Mouse (Mus musculus): ENCODE results near the gene Usp9x.

Usp9x gene

DNA sequence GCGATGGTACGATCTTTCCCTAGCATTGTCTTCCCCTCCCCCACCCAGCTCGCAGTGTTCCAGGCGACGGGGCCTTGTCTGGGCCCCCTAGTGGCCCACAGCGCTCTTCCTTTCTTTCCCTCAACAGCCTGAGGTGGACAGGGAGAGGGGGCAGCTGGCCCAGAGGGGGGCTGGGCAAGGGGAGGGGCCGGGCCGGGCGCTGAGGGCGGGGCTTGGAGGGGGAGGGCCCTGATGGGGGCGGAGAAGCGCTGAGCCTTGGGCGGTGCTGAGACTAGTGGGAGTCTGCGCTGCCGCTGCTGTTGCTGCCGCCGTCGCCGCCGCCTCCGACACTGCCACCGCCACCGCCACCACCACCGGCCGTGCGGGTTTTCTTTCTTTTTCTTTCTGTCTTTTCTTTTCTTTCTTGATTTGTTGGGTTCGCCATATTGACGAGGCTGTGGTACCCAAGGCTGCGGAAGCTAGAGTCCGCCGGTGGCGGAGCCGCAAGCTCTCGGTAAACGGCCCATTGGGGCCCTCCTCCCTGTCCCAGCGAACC, at the start of gene Usp9x:
Gene Usp9x (plus strand): TSS at position 258 of the 535 bp plus-strand sequence.
- DNase-seq: peak; percentile 84

DNA sequence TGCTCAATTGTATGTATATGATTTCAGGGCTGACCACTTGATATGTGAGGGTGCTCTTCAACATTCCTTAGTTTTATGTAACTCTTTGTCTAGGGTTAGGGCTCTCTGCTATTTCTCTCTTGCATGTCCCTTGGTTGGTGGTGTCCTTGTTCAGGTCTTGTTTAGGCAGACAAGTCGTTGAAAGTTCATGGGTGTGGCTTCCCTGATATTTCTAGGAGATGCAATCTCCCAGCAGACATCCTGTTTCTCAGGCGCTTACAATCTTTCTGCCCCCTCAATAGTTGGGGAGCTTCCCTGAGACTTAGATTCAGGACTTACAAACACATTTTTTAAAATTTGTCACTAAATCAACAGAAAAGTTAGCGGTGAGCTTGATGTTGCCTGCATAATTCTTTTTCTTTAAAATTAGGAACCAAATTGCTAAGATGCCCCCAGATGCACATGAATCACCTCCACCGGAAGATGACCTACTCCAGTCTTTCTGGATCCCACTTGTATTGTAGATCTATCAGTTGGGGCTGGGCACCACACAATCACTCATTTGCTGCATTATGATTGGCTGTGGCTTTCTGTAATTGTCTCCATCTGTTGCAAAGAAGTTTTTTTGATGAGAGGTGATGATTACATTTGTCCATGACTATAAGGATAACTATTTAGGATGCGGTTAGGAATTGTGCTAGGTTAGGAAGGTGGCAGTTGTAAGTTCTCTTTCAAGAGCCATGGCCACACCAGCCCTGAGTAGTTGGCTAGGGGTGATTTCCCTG, 48.6 kb upstream of the Usp9x start:
- DNase-seq: no peak

DNA sequence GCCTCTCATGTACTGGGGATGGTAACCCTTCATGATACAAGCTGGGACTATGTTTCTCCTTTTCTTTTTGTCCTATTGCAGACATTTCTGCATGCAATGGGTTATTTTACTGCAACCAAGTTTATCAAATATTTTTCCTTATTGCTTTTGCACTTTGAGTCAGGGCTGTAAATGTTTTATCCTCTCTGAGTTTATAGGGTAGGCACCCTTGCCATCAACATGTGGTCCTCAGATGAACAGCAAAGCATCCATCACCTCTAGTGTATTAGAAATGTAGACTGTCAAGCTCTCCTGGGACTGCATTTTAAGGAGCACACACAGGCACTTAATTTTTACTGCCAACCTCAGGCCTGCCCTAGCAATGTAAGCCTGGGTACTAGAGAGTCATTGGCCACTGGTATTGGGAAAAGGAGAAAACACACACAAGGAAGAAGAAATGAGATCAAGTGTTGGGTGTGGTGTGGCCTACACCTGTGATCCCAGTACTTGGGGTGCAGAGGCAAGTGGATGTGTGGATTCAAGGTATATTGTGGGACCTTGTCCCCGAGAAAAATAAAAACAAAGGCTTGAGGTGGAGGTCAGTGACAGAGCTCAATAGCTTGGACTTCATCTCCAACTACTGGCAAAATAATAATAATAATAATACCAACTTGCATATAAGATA, 46.6 kb upstream of the Usp9x start:
- DNase-seq: no peak

DNA sequence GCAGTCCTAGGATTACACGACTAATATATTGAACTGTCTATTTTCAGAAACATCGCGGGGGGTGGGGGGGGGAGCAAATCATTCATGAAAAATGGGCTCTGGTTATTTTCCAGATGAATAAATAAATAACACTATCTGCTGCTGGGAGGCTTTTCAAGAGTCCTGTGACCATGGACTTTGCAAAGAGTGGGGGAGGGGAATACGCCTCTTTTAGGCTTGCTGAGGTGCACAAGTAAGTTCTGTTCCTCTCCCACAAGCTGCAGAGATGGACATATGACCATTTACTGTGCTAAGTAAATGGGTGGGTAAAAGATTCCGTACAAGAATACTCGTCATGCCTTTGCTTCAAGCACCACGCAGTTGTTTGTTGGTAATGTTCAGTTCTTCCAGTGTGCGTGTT, 46.0 kb upstream of the Usp9x start:
- DNase-seq: no peak

DNA sequence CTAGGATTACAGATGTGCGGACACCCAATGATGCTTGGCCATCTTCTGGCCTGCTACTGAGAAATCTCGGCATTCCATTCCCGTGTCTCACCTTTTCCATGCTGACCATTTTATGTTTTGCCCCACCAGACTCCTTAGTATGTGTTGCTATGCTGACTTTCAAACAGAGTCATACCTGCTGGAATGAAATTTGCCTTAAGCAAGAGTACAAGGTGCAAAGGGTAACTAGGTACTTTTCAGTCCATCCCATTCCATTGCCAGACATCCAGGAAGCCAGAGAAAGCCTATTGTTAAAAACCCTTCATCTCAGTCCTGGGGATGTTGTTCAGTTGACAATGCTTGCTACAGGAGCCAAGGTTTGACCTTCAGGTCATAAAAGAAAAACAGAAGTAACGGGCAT, 43.1 kb upstream of the Usp9x start:
- no peak for DNase-seq

DNA sequence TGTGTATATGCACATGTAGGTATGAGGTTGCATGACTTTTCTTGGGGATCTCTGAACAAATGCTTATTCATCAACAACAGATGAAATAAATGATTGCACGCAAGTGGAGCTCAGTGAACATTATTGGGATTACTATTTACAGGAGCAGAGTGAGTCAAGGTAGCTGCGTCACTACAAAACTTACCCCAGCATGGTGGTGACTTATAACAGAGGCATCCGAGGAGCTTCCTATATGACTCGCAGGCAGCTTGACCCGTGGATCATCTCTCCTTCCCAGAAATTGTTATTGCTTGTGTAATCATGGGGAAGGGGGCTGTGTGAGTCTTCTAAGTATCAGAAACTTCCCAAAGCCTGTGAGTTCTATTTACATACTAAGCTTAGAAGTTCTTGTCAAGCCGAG, 41.3 kb upstream of the Usp9x start:
- no peak for DNase-seq

DNA sequence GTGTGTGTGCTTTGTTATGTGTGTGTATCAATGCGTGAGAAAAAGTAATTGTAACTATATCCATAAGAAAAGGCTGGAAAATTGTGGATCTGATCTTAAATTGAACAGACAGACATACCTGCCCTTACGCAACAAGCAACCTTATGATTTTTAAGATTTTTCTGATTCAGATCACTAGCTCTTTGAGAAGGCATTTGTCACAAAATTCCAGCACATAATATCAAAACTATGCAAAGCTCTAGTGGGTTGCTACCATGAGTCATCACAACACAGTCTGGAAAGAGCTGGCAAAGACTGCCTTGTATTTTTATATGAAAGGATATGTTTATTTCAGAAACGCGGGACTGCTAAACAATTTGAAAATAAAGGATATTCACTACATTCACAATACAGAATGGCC, 34.2 kb upstream of the Usp9x start:
- no peak for DNase-seq

DNA sequence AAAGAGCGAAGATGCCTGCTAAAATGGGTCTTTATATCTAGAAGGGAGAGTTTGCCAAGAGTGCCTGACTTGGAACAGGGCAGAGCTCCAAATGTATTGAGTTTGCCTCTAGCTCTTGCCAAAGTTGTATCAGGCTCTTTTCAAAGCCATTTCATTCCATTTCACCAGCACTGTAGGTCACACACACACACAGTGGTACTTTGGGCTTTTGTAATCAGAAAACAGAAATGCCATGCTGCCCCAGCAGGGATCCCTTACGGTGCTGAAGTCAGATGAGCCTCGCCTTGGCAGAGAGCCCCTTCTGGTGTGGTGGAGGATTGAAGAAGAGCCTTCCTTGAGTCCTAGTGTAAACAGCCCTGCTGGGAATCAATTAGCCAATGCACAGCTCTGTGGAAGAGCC, 32.1 kb upstream of the Usp9x start:
- DNase-seq: peak; percentile 5

DNA sequence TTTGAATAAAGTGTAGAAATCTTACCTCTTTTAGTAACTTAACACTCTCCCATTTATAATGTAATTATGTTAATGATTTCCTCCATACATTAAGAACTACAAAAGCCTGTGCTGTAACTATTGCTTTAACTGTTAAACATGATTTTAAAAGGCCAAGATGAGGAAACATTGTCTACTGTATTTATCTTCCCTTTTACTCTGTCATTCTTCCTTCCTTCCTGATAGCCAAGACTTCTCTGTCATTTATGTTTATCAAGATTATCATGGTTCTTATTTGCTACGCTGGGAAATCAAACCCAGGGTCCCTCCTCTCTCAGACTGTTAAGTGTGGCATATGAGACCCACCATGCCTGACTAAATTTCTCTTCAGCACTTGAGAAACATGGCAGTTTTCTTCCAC, 30.9 kb upstream of the Usp9x start:
- DNase-seq: no peak

DNA sequence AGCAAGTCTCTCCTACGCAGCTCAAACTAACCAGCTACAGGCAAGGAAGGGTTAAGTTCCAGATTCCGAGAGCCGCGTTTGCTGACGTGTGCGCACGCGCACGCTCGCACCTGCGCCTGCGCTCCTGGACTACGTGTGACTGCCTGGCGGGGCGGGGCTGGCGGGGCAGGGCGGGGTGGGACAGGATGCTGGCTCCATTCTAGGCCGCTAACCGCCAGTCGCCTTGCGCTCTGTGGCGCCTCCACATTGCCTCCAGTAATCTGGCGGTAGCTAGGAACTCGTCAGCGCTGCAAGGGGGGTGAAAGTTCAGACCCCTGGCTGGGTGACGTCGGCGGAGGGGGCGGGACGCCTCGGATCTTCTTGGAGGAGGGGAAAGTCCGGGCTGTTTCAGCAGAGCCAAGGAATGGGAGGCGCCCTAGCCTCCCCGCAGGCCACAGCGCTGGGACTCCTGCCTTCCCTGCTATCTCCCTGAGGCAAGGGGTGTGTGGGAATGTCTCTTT, 29.6 kb upstream of the Usp9x start:
- DNase-seq: peak; percentile 75

DNA sequence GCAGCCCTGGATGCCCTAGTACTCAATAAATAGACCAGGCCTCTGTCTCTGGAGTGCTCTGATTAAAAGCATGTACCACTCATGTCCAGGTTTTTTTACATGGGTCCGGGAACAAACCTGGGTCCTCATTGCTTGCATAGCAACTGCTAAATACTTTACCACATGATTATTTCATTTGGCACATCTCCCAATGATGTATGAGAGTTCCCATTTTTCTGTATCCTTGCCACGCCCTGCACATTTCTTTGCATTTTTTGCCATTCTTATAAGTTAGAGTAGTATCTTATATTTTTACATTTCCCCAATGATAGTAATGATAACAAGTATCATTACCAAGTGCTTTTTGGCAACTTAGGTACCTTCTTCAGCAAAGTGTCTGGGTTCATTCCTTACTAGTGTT, 27.5 kb upstream of the Usp9x start:
- no peak for DNase-seq

DNA sequence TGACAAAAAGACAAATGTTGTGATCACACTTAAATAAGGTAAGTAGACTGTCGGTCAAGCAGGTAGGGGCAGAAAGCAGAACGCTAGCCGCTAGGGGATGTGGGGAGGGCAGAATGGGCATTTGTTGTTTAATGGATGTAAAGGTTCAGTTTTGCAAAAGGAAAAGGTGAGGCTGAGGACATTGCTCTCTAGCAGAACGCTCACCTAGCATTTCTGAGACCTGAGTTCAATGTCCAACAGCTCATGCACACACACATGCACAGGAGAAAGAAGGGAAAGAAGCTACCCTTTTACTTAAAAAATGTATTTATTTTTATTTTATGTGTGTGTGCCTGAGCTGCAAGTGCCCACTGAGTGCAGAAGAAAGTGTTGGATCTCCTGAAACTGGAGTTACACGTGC, 26.6 kb upstream of the Usp9x start:
- DNase-seq: no peak

DNA sequence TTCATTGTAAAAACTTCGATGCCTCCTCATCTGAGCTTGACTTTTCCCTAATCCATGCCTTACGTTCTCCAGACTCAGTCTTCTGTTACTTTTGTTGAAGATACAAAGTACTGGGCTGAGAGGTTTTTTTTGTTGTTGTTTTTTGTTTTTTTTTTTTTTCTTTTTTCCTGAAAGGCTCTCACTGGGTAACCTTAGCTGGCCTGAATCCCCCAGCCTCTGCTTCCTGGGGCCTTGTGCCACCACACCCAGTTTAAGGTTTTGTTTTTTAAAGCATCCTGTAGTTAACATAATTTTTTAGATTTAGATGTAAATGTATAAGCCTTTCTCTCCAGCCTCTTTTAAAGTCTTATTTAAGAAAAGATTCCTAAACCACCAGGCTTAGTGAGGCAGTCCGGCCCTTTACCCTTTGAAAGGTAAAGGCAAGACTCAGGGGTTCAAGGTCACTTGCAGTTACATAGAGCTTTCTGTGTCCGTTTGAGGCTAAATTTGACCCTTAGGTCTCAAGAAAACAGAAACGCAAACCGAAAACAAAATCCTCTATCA, 24.3 kb upstream of the Usp9x start:
- DNase-seq: no peak

DNA sequence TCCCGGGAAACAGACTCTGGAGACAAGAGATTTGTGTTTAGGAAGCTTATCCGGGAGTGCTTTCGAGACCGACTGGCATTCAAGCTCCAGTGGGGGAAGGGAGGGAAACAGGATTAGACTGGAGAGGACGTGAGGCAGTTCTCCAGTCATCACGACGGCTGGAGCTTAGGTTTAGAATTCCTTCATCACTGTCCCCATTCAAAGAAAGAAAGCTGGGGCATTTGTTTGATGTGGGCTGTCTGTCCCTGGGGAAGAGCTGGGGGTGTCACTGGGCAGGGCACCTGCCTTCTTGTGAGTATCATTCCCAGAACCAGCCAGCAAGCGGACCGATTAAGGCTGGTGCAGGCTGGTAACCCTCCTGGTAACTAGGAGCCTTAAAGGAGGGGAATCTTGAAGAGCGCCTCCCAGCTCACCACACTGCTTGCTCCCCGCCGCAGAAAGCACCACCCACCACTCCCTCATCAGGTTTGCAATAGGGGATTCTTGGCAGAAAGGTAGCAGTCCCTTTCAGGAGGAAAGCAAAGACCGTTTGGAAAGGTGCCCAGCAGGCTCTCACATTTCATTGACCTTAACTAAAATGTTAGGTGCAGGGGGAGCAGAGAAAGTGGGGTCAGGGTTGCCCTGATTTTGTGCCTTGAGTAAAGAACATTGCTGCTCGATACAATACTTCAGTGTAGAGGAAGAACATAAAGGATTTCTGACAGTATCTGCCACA, 23.5 kb upstream of the Usp9x start:
- peak; percentile 14 for DNase-seq

DNA sequence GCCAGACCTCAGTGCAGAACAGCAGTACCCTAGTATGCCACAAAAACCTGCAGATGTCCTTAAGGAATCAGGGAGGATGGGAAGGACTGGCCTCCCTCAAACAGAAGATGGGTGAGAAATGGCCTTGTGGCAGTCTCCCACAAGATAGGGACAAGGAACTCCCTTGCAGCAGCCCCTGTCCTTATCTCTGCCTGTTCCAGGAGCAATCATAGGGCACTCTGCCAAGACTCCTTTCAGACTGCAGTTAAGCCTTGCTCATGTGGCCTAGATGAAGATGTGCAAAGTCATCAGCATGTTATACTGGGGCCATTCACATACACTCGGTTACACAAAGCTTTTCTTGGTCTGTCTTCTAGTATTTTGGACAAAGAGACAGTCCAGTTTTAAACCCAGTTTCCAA, 16.7 kb upstream of the Usp9x start:
- DNase-seq: no peak

DNA sequence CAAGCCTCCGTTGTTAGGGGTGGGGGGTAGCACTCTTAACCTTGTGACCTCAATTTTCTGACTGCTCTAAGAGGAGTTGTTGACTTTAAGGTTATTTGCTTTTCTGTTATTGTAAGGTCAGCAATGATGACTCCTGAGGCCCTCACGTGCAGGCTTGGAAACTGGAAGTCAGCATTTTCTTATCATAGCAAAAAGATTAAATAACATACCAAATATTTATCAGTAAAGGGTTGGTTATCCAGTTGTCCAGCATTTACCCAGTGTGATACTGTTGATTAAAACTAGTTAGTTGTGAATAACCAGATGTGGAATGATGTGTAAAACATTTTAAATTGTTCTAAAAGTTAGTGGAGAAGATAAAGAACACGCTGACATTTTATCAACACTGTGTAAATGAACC, 9.3 kb upstream of the Usp9x start:
- no peak for DNase-seq

DNA sequence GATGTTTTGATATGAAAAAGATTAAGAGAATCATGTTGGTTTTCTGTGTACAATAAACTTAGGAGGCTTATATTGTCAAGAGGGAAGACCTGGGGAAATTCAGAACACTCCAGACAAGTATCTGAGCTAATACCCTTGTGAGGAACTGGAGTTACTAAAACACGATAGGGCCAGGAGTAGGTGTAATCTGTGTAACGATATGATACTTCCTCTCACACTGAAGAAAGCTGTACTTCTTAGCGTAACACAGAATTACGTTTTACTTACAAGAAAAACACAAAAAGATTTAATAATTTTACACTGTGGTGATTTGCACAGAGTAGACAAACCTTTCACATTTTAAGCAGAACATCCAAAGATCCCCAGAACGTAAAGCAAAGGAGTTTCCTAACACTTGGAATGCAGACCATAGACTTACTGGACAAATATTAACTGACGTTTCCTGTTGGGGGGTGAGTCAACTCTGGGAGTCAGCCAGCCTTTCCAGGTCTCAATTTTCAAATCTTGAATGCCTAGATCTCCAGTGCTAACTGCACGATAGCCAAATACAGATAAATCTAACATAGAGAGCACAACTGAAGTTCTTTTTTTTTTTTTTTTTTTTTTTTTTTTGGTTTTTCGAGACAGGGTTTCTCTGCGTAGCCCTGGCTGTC, 6.9 kb upstream of the Usp9x start:
- DNase-seq: no peak

DNA sequence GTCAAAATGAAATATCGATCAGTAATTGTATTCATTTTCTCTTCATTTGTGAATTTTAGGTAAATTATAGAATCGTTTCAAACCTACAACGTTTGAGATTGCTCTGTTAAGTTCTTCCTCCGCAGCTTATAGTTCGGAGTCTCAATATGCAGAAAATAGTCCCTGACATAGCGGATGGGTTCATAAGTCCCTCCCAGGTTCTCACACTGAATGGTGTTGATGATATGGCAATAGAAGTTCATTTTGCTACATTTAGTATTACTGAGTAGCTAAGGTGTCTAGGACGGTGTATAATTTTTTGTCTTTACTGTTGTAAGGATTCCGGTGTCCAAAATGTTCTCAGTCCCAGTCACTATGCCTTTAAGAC, 1.1 kb upstream of the Usp9x start:
- DNase-seq: no peak

DNA sequence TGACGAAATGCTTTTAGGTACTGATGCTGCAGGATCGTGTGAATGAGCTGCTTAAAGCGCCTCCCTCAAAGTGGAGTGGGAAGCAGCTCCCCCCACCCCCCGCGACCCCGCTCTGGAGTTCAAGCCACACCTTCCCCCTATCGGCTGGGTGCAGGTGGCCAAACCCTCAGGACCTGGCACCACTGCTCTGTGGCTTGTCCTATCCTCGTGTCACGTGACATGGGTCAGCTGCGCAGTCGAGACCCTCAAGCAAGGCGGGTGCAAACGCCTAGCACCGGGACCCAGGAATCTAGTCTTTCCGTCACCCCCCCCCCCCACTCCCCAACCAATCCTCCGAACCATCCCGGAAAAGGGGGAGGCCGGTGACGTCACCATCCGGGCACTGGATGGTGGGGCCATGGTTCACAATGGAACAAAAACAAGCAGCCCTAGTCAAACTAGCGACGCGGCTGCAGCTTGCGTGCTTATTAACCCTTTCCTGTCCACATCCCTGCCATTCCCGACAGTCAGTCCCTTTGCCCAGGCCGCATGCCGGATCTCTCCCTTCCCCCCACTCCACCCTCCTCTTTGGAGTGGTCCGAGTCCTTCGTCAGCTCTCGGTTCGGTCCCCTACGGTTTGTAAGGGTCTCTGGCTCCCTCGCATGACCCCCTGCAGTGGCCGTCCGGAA, 591 bp upstream of the Usp9x start:
- DNase-seq: peak; percentile 90

DNA sequence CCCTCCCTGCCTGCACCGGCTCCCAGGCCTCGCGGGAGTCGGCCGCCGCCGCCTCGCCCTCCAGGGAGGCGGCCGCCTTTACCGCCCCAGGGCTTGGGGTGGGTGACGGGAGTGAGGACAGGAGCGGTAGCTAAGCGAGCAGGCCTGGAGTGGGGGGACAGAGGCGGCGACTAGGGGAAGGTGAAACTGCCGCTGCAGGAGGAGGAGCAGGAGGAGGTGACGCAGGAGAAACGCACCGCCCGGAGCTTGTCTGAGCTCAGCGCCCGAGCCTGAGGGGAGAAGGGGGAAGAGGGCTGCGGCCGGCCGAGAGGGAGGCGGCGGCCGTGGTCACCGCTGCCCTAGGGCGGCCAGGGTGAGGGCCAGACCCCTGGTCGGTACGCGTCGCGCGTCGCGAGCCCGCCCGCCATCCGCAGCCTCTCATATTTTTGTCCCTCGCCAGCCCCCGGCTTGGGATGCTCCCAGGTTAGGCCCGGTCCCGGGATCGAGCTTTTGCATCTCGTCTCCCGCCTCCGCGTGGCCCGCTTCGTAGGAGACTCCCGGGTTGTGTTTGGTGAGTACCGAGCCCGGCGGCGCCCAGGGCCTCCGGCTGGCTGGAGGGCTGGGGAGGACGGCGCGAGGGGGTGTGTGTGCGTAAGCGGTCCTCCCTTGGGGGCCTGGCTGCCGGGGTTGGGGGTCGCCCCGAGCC, 620 bp downstream of the Usp9x start:
- DNase-seq: peak; percentile 42

DNA sequence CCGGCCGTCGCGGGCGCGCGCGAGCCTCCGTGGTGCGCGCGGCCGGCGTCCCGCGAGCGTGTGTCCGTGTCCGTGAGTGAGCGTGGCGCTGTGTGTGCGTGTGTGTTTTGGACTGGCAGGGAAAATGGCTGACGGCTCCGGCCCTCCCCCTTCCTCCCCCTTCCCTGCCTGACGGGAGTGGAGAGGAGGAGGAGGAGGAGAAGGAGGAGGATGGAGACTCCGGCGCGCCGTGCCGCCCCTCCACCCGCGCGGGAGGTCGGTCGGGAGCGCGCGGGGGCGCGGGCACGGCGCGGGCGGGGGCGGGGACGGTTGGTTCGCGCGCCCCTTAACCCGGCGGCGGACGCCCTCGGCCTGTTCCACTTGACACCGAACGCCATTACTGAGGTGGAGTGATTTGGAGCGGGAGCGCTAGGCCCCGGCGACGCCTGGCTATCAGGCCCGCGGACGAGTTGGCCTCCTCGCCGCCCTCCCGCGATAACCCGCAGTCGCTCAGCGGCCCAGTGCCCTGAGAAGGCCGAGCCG, 1.2 kb downstream of the Usp9x start:
- DNase-seq: peak; percentile 58

All from right cerebral cortex, postnatal 4 days (tissue).